Mouse (Mus musculus) adrenal gland, postnatal 25 days (tissue): ENCODE measurements at regions not wholly inside any gene's neighbourhood (a gene's known extent, or its start where the extent isn't known, plus 50 kb on each side); places are given as distances from the start of the nearest gene placed in this dataset.

Experiments
- DNase-seq: peaks from one replicate; pipeline ENCODE4 v3.0.0; 2021; ENCODE audit warnings: mixed read lengths

DNA sequence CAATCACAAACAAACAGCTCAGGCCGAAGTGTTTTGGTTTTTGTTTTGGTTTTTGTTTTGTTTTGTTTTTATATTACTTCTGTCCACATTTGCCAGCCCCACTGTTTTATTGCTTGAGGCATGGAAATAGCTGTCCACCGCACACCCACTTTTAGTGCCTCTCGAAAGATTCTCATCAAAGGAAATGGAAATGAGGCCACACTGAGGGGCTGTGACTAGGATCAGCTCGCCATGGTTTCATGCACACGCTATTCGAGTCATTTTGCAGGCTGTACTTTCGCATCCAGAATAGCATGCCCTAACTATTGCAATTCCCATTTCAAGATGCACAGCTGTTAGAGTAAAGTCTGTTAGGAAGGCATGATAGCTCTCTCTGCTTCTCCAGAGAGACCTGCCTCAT lies 1543.4 kb upstream of the Tenm3 start:
- DNase-seq = no peak

DNA sequence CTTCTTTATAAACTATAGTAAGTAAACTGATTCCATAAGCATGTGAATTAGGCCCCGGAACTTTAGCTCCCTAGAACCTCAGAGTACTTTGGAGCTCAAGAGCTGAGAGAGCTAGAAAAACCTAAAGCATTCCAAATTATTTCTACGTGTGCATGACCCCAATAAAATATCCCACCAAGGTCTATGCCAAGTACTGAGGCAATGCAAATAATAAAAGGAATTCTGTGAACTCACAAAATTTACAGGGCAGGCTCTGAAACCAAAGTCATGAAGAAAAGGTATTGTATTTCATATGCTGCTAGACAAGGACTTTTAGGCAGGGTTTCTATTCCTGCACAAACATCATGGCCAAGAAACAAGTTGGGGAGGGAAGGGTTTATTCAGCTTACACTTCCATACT lies 1539.9 kb upstream of the Tenm3 start:
- no peak for DNase-seq

DNA sequence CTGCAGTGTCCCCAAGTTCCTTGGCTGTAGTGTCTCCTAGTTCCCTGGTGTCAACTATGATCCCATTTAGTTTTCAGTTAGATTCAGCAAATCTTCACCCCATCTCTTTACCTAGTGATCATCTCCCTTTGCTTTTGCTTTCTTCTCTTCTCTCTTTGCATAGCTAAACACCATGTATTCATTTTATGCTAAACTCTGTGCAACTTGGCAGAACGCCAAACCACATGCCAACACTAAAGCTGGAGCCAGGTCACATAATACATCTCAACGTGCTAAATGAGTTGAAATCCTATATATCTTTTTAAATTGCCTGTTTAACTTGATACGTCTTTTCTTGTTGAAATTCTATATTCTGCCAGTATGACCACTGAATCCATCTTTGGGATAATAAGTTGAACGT lies 1536.0 kb upstream of the Tenm3 start:
- DNase-seq = no peak

DNA sequence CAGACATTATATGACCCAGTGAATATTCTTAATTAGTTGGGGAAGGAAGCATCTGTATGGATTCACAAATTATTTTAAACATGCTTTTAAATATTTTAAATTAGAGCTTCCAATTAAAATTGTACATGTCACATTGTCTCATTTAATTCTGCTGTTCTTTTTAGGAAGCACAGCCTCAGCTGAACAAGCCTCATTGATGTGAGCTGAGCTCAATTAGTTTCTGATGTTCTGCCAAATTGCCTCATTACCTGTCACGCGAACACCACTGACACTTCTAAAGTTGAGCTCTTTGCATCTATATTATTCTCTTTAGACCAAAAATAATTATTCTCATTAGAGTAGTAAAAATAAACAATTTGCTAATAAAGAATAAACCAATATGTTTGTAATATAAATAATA lies 1530.0 kb upstream of the Tenm3 start:
- DNase-seq = no peak

DNA sequence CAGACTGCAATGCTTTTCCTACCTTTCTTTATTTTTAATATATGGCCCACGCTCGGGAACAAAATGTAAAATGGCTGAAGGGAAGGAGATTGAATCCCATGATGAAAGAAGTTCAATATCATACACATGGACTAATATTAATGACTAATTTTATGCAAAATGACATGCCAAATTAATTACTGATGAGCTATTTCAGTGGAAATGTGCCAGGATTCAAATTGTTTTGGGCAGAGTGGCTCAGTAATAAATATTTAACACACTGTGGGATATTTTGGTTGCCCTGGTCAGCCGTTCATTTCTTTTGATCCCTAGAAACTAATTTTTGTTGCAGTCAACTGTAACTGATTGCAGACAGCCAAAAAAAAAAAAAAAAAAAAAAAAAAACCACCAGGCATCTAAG lies 1482.7 kb upstream of the Tenm3 start:
- DNase-seq = no peak

DNA sequence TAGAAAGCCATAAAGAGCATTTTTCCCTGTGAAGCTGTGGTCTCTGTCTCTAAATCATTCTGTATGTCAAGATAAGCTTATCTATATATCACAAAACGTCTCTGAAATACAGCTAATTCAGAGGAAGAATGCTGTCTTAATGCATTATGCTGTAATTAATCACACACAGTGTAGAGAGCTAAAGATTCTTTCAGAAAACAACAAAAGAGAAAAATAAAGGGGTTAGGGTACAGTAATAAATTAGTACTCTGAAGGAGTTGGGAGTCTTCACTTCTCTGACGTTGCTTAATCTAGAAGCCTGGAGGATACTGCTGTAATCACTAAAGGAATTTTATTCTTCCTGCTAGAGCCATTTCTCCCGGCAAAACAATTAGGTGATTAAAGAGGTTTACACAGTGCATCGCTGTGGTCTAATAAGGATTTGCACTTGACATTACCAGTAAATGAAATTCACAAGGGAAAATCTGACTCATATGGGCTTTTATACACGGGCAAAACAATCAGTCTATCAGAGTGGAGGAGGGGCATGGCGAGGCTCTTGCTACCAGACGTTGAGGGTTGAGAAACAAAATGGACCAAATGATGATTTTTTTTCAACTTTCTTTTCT lies 1477.7 kb upstream of the Tenm3 start:
- no peak for DNase-seq

DNA sequence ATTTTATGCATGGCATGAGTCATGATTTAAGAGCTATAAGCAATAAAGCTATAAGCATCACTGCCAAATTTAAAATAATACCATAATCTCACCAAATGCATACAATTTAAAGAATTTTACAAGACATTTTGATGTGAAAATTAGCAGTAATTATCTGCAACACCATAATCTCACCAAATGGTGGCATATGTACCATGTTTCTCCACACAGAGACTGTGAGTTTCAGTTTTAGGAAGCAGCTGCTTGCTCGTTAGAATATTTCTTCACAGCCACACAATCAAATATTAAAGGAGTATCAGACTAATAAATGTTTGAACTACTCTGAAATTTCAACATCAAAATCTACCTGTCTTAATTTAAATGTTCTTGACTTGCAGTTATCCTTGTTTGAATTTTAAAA lies 1472.9 kb upstream of the Tenm3 start:
- DNase-seq = no peak

DNA sequence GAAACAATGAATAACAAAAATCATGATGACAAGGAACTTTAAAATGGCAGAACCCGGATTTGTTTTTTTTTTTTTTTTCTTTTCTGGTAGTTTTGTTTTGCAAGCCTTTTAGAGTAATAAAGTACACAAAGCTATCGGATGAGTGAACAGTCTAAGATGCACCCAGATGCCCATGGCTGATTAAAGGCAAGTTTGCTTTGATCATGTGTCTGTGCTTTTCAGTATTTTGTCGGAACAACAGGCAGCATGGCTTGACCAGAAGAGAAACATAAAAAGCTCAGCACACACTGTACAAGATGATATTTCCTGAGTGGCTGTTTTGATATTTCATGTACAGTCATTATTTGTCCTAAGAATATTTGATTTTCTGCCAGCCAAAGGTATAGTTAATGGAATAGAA lies 1466.6 kb upstream of the Tenm3 start:
- no peak for DNase-seq

DNA sequence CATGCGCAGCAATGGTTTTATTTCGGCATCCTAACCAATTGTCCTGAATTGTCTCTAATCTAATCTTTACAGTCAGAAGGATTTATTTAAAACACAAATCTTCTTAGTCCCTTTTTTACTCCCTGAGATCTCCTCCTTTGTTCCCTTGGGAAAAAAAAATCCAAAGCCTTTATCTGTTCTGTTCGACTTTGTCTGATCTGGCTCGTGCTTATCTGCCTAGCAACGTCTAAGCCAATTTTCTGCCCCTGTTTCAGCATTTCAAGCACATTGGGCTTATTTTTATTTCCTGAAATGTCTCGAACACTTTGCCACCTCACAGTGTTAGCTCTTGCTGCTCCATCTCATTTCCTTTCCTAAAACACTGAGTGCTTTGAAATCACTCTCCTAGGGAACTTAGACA lies 1456.6 kb upstream of the Tenm3 start:
- no peak for DNase-seq

DNA sequence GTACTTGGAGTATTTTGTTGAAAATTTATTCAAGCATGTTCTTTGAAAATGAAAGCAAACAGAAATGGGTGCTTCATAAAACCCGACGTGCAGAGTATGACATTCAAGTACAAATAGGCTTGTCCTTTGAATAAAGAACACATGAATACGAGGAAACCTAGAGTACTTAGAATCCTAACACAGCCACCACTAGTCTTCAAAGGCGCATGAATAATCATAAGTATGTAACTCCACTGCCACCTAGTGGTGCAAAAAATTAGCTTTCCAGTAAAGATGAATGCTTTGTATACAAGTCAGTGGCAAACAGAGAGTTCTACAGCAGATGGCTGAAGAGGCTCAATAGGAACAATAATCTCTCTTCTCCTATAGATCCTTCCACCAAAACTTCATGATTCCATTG lies 1449.8 kb upstream of the Tenm3 start:
- DNase-seq = peak; percentile 5

DNA sequence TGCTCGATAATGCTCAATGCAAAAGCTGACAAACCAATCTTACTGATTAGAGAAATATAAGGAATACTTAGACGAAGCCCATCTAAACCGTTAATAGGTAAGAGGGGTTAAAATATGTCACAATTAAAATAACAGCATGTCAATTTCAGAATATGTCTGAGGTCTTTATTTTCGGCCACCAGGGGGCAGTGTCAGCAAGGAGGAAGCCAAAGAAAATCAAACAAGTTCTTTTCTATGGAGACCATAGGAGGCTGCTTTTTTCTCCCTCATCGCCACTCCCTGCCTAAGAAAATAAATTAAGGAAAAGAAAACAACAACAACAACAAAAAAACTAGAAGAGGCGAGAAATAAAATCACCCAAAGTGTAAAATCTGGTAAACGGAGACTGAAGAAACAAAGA lies 1448.4 kb upstream of the Tenm3 start:
- DNase-seq = peak; percentile 64

DNA sequence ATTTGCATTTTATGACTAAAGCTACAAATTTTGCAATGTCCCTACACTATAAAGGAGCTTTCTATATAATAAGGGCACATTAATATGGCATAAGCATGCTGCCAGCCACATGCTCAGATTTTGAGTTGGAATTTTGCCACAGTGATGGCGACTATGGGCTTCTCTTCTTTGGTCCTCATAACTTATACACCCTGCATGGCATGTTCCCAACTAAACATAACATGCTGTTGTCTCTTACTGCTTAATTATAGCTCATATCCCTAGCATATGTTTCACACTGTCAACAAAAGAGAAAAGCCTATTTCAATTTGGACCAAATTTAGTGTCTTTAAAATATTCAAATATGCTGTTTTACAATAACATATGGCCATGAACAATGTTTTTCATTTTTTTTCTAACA lies 1432.6 kb upstream of the Tenm3 start:
- DNase-seq = no peak

DNA sequence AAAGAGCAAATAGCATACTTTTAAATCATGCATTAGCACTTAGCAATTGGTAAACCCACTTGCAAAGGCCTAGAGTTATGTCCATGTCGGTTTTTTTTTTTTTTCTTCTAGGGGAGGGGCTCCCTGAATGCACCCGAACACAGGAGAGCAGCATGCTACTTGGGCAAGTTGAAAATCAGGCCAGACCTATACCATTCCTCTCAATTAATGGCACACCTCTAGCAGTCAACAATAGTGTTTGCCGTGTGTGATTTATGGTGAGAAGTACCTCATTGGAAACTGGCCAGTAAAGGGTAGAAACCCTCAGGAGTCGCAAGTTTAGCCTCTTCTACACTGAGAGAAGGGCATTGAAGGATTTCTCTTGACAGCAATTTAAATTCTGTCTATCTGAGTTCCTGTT lies 1421.0 kb upstream of the Tenm3 start:
- DNase-seq = no peak
